Mouse (Mus musculus) layer of hippocampus, adult 8-10 months (tissue): ENCODE measurements around the gene 4933415A04Rik. TPM values are rescaled to one million over a fixed set of nuclear protein-coding genes. Genes with fewer than 3 reads are reported as not detected.

Source experiments
- DNase-seq, 2 experiments: peaks; one replicate each; pipeline ENCODE4 v3.0.0; 2022; ENCODE audit warnings: low spot score in 2 of 2
- total RNA-seq, 4 experiments: library from RNA; stranded (reverse); gene quantifications; 2 replicates each; pipeline ENCODE4 v1.2.4; 2022

The 4933415A04Rik gene
- total RNA-seq, 4 experiments from 2014 or later: 1.3 to 3.0 (median 2.4) TPM

DNA sequence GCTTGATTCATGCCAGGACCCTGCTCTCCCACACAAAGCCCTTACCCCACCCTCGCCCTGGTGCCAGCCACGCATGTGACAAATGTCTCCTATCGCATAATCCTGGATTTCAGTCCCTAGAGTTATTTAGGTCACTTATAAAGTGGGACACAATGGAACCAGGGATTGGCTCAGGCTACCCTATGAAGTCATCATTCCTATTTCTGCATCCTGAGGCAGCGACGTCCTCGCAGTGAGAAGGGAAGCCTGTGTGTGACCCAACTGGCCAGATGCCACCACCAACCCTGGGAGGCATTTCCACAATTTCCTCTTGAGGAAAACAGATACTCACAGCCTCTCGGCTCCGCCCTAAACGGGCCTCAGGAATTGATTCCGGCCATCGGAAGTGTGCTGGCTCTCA lies 17.2 kb upstream of the 4933415A04Rik start:
- peak in 1 of 2 experiments; percentile 40 for DNase-seq

DNA sequence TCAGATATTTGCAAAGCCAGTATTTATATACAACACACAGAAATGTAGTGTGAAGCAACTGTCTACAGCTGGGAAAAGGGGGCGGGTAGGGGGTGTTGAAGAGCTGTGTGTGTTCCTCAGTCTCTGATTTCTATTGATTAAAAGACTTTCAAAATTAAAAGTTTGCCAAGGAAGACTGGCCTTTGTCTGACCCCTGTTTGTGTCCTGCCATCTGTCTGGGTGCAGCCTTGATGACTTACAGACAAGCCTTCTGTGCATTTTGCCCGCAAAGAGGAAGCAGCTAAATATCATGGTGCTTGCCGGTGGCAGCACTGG lies 11.8 kb upstream of the 4933415A04Rik start:
- DNase-seq: no peak

DNA sequence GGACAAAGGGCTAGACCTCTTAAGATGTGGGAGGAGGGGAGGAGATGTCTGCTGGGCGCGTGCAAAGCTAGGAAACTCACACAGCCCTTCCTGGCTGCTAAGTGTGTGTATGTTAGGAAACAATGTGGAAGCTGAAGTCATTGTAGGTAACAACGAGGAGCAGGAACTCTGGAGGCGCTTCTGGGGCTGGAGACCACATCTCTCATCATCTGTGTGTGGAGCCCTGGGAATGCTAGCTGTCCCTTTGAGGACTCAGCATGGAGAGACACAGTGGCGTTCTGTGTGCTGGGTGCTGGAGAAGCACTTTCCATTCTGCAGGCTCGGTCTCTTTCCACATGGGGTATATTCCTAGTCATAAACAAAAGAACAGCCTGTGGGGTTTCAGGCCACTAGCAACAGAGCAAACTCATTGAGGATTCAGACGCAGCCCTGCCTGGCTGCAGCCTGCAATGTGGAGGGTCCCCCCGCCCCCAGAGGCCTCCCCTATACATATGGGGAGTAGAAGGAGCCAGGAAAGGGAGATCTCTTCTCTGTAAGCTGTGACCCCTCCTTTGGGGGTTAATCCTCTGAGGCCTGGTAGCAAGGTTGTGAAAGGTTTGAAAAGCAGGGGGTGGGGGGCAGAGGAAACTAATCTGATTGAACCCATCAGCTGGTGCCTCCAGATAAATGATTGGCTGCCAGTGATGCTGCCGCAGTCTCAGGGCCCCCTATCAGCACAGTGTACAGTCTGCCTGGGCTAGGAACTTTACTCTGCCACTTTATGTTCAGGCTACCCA lies 11.3 kb upstream of the 4933415A04Rik start:
- no peak for DNase-seq

DNA sequence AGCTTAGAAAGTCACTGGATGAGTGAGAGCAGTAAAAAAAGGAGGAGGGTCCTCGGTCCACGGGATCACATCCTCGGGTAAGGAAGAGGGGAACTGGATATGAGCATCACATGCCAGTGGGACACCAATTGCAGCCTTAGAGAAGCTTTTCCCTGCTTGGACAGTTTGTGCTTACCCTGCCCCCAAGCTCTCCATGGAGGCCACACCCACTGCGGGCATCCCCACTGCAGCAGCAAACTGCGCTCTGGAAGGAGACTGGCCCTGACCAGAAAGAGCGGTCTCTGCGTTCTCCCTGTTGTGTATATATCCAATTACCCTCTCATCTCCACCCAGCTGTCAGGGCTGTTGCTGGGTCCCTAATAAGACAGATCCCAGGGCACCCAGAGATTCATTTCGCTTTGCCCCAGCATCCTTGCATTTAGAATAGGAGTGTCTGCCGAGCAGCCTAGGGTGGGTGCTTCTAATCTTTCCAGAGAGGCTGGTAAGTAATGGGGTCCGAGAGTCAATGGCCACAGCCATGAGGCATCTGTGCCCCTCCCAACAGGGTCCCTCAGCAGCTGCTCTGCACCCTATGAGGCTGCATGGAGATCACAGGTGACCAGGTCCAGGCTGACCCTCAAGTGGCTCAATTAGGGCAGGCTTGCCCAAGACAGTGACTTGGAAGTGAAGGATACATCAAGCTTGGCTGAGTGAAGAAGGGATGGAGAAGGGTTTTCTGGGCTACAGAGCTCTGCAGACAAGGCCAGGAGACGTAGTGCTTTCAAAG lies 8.9 kb upstream of the 4933415A04Rik start:
- DNase-seq: no peak

DNA sequence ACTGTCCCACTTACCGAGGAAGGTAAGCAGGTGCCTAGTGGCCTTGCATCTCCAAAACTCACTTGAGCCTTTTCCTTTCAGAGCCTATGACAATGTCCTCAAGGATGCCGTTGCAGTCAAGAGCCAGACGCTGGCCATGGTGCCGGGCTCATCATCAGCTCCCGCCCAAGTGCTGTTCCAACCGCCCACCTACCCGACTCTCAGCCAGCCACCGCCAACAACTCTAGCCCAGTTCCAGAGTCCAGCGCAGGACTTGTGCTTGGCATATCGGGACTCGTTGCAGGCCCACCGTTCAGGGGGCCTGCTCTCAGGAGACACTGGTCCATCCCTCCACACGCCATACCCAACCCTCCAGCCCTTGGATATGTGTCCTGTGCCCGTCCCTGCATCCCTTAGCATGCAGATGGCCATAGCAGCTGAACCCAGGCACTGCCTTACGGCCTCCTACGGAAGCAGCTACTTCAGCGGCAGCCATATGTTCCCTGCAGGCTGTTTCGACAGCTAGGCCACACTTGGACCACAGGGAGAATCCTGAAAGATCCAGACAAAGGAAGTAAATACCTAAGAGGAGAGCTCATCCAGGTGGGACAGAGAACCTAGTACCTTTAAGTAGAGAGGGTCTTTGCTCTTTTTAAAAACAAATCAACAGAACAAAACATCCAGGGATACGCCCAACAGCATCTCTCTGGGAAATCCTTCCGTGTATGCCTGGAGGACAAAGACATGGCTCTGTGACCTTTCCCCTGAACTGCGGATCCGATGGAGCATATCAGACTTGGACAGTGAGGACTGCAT lies 1.4 kb upstream of the 4933415A04Rik start:
- DNase-seq: peak; percentile 19 to 37

DNA sequence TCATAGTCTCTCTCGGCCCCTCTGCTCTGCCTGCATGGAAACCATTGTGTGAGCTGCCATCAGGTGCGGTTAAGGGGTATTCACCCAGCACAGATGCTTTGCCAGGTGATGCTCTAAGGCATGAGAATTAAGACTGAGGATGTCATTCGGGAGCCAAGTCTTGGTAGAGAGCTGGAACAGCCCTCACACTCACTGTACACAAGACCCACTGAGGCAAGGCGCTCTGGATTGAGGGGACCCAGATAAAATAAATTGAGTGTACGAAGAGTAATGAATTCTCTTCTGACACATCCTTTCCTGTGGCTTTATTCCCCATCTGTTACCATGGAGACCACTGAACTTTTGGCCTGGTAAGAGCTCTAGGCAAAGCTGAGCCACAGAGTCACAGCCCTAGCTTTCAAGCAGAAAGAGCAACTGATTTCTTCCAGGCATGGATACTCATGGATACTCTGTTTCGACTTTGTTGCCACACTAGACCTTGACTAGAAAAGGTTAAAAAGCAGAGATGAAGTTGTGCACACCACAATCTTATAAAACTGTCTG lies 2.8 kb downstream of the 4933415A04Rik start:
- DNase-seq: no peak

DNA sequence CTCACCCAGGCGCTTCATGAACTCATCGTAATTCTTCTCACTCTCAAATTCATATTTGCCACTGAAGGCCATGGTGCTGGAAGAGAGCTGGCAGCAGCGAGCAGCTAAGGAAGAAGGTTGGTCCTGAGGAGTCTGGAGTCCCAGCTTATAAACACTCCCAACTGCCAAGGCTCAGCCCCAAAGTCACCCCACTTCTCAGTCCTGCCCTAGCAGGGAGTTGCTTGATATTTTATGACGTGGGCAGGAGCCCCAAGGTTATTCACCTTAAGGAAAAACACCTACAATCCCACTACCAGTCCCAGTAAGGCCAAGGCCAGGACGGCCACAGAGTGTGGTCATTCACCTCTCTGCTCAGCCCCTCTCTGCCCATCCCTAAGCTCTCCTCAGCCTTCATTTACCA lies 14.6 kb downstream of the 4933415A04Rik start, which contains the start of gene Fabp6:
Fabp6 (minus strand) TSS at position 101 of the 400 bp plus-strand sequence.
- no peak for DNase-seq

DNA sequence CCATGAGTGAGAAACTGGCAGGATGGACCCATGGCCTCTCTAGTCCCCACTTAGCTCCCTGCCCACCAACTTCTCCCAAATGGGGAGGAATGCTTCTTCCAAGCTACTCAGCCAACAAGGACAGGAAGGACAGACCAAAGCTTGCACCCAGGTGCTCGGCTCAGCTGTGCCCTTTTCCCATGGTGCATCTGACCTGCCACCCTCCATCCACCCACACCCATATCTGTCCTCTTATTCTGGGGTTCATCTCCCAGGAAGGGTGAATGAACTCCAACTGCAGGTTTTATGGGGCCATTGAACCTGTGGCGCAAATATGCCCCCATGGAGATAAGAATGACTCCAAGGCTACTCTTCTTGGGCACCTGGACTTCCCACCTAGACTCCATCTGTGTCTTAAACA lies 17.4 kb downstream of the 4933415A04Rik start:
- DNase-seq: no peak

DNA sequence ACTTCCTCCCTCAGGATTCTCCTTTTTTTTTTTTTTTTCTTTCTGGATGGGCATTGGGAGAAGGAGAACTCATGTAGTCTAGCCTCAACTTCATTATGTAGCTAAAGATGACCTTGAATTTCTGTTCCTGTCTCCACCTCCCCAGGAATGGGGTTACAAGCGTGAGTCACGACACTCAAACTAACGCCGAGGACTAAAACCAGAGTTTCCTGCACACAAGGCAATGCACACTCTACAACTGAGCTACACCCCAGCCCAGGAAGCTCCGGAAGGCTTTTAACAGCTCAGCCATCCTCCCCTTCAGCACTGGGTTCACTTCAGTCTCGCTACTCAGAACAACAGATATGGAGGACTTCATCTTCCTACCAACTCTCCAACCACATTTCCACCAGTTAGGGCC lies 18.1 kb downstream of the 4933415A04Rik start:
- DNase-seq: no peak

DNA sequence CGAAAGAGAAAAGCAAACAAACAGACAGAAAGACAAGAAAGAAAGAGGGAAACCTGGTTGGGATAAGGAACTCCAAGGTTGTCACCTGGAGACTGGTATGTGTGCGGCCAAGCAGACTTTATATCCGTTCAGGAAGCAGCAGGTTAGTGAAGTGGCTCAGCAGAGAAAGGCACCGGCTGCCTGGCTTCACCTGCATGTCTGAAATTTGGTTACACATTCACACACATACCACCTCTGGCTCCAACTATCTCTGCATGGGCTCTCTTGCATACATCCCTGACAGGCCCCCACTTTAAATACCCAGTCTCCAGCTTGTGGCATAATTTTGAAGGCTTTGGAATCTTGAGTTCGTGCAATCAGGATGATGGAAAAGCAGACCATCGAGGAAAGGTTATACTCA lies 19.0 kb downstream of the 4933415A04Rik start:
- DNase-seq: no peak

DNA sequence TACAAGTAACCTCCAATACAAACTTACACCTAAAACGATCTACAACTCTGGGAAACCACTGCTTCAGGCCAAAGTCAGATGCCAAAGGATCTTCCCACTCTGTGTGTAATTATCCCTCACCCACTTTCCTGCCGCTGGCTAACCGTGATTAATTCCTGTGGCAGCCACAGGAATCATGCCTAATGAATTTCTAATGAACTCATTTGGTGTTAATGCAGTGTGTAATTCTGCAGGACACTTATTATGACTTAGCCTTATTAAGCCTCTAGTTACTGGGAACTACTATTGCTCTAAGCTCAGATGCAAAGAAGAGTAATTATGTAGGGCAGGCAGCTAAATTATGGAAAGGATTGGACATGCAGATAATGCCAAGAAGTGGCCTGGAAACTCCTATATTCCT lies 21.6 kb downstream of the 4933415A04Rik start:
- DNase-seq: no peak

DNA sequence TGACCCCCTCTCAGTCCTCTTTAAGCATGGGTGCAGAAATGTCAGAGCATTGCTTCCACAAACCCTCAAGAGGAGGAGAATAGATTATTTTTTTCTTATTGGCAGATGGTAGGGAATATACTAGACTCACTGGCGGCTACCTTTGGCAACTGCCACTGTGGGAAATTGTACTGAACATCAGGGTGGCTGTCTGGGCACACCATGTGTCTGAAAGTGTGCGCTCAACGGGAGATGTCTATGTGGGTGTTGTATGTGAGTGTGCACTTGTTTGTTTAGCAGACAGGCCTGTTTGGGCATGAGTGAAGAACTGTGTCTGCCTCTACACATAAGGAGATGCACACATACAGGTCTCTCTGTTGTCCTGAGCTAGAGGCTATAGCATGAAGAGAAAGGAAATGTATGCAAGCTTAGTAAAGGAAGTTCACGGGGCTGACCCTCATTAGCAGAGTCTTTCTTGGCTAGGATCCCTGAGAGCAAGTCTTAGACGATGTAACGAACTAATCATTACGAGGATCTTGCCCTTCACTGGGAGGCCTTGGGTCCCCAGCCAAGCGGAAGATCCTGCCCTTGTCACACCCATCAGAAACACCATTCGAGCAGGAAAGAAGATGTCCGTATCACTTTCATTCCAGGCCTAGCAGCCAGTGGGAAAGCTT lies 23.3 kb downstream of the 4933415A04Rik start:
- peak; percentile 52 to 59 for DNase-seq

DNA sequence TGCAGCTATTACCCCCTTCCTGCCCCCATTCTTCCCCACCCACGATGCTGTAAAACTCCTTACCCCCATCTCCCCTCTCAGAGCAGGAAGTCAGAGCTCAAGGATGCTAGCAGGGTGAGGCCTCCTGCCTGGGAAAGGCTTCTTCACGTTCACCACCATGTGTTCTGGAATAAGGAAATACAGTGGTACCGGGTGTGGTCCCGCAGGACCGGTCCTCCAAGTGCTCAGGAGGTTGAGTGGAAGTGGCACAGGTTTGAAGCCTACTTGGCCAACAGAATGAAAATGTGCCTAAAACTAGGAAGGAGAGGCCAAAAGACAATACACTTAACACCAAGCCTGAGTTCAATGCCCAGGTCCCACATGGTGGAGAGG lies 23.8 kb downstream of the 4933415A04Rik start:
- no peak for DNase-seq

DNA sequence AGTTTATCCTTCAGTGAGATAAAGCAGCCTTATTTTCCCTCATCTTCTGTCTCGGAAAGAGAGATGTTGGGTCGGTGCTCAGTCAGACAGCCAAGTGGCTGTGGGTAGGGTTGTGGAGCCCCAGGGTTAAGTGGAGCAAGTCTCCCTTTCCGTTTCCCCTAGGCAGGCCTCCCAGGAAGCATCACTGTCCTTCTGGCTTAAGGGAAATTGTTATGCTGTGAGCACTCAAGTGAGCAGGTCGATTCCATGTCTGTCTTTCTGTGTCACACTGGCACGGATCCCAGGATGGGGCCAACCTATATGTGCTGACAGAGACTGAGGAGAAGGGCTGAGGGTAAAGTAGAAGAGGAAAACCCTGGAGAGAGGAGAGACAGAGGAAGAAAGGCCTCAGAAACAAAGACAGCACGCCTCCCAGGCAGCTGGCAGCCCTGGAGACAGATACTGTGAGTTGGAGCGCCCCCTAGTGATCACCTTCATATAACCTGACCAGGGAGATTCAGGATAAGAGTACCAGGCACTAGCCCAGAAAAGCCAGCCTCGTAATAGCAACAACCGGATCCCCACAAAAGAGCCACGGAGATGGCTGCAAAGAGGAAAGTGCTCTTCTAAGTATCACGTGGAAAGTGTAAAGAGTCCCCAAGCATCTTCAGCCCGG lies 26.1 kb downstream of the 4933415A04Rik start:
- peak; percentile 69 to 87 for DNase-seq

DNA sequence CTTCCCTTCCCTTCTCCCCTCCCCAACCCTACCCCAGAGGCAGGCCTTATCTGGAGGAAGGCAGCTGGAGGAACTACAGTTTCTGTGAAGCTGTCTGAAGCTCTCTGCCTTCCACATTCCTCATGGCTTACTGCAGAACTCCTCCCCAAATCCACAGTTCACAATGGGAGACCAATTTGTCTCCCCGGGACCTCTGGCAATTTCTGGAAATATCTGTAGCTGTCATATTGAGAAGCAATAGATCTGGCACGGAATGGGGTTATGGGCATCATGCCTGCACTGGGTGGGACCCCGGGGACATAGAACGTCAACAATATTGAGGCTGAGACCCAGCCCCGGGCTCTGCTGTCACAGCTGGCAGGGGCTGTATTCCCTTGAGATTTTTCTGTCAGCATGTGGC lies 31.1 kb downstream of the 4933415A04Rik start:
- no peak for DNase-seq

DNA sequence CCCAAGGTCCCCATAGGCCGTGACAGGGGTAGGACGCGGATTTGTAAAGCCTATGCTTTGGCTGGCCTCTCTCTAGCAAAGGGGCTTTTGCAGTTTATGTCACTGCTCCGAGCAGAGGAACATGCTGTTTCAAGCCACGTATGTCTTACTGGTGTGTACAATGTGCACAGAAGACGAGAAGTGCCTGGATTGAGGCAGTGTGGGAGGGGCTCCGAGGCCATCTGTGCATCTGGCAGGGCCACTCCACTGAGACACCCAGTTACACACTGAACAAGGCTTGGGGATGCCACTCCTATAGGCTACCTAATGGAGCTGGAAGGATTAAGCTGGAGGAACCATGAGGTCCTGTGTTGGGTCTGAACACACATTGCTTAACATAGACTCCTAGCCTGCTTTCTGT lies 31.6 kb downstream of the 4933415A04Rik start:
- DNase-seq: peak in 1 of 2 experiments; percentile 50

DNA sequence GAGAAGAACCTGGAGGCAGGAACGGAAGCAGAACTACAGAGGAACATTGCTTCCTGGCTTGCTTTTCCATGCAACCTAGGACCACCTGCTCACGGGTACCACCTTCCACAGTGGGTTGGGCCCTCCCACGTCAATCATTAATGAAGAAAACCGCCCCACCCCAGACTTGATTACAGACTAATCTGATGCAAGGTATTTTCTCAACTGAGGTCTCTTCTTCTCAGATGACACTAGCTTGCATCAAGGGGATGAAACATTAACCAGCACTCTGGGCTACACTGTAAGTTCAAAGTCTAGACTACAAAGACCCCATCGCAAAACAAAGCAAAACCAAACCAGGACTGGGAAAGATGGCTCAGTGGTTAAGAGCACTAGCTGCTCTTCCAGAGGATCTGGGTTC lies 34.9 kb downstream of the 4933415A04Rik start:
- DNase-seq: no peak

DNA sequence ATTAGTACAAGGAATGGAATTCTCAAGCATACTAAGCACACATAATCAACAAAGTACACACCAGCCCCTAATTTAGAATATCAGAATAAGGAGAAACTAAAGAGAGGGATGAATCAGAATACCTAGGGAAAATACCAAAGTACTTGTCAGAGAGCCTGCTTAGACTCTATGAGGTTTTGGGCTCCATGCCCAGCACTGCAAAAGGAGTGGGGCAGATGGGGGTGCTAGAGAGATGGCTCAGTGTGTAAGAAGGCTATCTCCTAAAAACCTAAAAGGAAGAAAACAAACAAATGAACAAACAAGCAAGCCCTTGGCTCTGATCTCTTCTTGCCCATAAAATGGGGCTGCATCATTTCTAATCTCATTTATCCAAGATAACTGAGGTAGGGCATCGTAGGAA lies 37.5 kb downstream of the 4933415A04Rik start:
- peak in 1 of 2 experiments; percentile 32 for DNase-seq

DNA sequence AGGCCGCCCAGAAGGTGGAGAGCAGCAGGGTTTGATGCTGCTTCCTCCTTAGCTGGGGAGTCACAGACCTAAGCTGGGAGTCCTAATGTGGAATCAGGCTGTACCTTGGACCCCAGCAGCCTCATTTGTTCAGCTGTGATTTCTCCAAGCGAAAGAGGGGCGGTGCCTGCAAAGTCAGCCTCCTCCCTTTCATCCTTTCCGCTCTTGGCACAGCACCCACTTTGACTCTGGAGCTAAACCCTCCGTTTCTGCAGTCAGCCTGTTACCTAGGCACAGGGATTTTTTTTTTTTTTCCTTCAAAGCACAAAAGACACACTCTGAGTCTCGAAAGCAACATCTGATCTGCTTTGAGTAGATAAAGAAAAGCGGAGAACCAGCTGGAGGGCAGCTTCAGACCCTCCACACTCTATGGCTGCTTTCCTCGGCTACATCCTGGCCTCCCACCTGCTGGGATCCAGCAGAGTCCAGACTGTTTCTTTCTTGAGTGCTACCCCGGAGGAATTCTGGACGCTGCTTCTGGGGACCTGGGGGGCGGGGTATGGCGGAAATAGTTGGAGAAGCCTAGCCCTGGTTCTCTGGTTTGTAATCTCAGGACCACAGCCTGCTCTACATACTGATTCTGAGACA lies 39.6 kb downstream of the 4933415A04Rik start:
- DNase-seq: peak in 1 of 2 experiments; percentile 27
